Mouse (Mus musculus) layer of hippocampus, adult 9-10 months (tissue): Measurements from ENCODE around the gene Shkbp1.

ENCODE experiments used
- DNase-seq: peaks from one replicate; pipeline ENCODE4 v3.0.0; 2022; ENCODE audit warnings: low spot score

Shkbp1 gene

DNA sequence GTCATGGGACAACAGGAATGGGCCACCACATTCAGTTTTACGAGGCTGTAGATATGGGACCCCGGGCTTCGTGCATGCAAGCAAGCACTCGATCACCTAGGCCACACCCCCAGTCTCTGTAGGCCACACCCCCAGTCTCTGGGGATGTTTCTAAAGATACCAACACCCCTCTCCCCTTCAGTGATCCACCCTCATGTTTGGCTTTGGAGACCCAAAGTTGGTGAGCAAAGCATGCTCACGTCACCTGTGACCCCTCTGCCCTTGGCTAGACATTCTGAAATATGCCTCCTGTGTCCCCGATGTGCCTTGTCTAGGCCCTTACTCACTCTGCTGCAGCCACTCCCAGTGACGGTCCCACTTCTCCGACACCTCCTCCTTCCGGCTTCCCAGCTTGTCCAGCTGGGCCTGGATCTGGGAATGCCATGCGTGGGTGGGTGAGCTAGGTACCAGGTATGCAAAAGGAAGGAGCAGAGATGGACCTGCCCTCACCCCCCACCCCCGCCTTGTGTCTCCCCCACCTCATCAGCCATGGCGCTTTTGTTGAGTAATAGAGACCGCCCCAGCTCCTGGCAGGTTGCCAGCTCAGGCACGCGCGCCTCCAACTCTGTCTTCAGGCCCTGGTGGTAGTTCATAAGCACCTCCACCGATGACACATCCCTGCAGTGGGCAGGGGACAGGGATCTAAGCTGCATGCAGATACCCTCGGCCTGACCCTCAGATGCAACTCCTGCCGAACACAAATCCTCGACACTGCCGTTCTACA, 10.4 kb upstream of the Shkbp1 start:
- DNase-seq = no peak

DNA sequence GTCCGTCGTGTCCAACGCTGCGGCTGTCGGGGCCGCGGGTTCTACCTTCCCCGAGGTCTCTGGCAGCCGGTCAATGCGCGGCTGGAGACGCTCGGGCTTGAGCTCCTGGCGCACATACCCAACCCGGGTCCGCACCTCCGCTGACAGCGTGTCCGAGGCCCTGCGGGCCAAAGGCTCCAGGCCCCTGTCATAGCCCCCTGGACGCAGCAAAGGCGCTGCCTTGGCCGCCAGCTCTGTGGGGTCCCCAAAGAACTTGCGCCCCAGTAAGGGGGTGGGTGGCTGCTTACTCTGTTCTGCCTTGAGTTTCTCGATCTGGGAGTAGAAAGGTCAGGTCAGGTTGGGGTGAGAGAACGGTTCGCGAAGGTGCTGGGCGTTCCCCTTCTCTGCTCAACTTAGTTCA, 8.6 kb upstream of the Shkbp1 start:
- DNase-seq = no peak

DNA sequence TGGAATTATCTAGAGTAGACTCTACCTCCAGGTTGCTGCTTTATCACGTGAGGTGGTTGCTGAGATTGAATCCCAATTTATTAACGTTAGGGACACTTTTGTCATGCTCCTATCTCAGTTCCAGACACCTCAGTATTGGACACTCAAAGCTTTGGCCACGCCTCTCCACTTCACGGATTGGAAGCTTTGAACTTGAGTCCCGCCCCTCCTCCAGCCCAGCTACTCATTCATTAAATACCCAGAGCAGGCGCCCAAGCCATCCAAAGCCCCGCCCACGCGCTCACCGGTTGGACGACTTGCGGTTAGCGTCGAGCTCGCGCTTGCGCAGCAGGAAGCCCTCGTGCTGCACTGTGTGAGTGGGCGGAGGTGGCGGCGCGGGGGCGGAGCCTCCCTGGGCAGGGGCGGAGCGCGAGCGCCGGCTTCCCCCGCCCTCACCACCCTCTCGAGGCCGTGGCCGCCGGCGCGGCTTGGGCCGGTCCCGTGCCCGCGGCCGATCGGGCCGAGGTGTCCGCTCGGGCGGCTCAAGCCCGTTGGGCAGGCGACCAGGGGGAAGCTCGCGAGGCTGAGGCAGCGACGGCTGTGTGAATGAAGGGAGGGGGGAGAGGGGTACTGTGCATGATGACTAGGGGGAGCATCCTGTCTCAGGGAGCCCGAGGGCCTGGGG, 5.6 kb upstream of the Shkbp1 start:
- peak; percentile 98 for DNase-seq

DNA sequence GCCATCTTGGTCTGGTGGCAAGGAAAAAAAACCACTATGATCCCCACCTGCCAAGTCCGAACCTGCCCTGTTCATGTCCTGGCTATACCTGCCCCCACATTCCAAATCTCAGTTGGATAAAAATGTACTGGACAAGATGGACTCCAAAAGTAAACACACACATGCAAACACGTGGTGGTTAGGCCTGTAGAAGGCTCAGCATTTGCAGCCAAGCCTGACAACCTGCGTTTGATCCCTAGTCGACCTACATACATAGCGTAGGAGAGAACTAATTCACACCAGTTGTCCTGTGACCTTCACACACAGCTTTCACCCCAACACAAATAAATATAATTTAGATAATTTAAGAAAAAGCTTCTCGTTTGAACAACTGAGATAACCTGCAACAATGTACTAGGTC, 4.9 kb upstream of the Shkbp1 start:
- DNase-seq = no peak

DNA sequence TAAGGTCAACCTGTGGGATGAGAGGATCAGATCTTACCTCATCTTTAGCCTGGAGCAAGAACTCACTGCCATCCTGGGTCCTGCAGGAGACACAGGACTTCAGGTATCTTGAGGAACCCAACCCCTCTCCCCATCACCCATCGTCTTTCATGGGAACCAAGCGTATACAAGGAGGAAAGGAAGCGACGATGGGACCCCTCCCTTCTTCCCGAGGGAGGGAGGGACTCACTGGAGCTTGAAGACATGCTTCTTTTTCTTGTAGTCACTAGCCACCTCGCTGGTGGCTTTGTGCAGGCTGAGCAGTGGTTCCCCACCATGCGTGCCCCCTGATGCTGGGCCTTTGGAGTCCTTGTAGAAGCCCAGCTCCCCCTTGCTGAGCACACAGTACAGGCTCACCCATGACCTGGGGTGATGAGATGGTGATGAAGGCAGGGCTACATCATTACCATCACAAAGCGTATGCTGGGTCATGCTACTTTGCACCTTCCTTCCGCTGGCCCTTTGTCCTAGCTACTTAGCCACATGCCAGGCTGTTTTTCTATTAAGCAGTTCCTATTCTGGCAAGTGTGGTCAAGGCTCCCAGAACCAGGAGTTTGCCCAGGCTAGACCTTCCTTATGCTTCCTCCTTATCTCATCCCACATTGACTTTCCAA, 4.0 kb upstream of the Shkbp1 start:
- DNase-seq = no peak

DNA sequence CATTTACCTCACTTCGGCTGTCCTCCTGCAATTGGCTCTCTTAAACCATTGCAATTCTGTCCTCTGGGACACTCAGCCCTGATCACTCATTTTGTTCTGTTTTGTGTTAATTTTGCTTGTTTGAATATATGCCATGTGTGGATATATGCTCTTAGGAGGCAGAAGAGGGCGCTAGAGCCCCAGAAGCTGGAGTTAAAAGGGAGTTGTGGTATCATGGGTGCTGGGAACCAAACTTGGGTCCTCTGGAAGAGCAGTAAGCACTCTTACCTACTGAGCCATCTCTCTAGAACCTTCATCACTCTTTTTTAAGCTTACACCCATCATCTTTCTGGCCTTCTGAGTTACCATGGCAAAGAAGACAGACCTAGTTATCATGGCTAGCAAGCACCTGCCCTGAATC, 3.3 kb upstream of the Shkbp1 start:
- DNase-seq = no peak

DNA sequence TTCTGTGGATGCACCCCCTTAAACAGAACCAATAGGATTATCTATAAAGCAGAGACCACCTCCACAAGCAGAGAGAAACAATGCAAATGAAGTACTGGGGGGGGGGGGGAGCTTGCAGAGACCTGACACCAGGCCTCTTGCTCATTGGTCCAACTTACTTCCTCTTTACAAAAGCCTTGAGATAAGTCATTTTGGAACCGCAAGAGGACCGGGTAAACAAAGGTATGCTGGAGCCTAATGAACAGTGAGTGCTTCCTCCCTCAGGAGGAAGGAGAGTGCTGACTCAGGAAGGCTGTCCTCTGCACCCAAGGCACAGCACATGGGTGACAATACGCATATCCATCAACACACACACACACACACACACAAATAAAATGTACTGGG, 1.8 kb upstream of the Shkbp1 start:
- DNase-seq = no peak

DNA sequence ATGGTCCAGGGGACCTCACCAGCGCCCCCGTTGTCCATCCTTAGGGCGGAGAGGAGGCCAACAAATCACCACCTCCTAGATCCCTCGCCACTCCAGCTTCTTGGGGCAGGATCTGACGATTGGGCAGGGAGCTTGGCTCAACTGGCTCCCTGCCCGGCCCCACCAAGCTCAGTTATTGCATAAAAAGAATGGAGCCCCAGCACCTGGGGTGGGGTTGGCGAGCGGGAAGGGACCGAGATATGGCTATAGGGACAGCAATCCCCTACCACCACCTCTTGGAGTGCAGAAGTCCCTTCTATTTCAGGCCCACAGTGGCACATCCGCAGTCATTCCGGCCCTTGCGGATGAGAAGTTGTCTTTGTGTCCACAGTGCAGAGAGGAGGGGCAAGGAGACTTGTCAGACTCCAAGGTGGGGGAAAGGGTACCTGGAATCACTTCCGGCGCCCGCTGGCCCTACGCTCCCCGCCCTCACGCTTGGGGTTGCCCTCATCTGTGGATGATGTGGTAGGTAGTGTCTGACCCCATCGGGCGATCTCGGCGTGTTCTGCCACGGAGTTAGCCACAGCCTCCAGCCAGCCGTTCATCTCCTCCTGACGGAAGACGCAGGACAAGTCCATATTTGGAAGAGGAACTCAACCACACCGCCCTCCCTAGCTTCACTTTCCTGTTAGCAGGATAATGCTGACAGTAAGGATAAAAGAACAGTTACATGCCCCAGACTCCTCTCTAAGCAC, 1.2 kb upstream of the Shkbp1 start, which contains the start of gene Gm20479:
Gene Gm20479, minus strand, starts transcription at position 559 of the 734 bp plus-strand sequence.
- DNase-seq = no peak

DNA sequence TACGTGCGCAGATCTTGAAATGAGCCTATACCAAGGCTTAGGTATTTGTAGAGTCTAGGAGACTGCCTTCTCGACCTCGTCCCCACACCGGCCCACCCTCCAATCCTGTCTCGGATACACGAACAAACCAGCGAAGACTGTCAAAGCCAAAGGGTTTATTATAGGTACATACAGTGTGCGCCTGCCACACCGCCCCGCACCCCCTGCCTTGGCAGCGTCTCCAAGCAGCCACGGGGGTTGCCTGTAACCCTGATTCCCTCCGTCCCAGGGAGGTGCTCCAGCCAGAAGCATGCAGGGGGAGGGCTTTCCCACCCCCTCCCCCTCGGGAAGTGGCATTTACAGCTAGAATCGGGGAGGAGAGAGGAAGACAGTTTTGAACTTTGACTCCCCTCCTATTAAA, 429 bp upstream of the Shkbp1 start:
- DNase-seq = no peak

DNA sequence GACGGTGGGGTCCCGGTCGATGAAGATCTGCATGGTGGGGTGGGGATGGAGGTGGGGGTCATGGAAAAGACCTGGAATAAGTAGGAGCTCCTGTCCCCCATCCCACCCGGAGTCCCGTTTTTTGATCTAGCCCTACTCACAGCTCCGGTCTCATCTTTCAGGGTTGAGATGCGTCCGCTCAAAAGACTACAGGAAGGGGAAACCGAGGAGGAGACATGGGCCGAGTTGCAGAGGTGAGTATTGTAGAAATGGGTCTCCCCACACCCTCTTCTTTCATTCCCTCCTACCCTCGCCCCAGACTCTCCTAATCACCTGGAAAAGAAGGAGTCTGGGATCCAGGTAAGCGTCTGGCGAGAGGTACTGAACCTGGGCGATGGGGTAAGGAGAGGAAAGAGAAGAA, 558 bp downstream of the Shkbp1 start:
- no peak for DNase-seq

DNA sequence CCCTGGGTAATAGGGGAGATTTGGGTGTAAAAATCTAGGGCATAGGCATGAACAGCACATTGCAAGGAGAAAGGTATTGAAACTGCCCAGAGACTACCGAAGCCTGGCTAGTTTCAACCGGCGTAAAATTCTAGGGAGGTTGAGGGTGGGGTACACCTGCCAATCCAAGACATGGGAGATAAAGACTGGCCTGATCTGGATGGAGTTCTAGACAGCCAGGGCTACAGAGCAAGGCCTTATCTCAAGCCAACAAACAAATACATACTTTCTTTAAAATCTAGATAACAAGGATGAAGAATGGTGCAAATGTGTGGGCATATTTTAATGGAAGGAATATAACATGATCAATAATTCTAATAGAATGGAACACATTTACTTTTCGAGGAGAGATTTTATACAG, 1.0 kb downstream of the Shkbp1 start:
- no peak for DNase-seq

DNA sequence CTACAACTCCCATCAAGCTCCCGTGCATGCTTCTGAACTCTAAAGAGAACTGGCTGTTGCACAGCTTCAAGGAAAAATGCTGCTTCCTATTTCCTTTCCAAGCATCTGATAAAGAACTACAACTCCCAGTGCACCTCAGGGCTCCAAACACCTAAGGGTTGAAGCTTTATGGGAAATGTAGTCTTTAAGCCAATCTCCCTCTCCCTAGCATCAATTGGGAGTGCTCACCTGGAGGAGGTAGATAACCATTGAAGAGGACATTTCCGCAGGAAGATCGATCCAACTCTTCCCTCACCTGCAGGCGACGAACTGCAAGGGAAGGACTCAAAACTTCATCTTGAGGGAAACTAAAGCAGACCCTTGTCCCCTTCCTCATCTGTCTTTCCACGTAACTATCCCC, 1.7 kb downstream of the Shkbp1 start:
- no peak for DNase-seq

DNA sequence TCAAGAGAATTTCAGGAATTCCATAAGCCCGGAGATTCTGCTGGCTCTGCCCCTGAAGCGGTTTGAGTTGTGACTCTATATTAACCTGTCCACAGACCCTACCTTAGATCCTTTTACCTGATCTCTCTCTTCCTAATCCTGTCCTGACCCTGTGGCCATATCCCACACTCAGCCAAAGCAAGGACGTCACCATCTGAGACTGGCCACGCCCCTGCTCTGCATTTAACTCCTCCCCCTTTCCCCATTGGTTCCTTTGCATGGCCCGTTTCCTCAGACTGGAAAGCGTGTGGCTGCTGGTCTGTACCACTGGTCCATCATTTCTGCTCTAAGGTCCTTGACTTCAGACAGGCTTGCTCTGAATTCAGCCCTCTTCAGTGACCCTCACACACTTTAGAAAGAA, 10.4 kb downstream of the Shkbp1 start:
- DNase-seq = no peak

DNA sequence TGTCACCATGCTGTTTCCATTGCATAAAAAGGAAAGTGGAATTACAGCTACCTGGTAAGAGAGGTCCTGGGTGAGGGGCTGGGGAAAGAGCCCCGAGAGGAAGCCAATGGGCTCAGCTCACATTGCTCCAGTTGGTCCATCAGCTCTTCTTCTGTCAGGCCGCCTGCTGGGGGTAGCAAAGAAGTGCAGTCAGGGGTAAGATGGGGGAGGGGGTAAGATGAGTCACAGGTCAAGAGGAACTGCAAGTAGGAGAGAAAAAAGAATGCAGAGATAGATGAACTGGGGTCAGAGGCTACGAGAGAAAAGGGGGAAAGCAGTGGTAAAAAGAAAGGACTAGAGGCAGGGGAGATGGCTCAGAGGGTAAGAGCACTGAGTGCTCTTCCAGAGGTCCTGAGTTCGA, 13.2 kb downstream of the Shkbp1 start:
- no peak for DNase-seq

DNA sequence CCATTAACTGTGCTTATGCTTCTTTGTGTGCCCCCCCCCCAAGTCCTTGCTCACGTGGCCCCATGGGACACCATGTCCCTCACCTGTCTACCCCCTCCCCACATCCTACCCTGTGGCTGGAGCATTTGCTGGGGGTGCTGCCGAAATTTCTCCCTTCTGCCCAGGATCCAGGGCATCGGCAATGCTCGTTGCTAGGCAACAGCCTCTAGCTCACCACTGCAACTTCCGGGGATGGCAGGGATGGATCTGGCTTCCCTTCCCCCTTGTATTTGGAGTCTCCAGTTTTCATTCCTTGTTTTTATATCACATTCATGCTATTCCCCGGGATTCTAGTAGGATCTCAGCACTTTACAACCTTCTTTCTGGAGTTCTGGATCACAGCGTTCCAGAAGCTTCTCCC, 16.3 kb downstream of the Shkbp1 start:
- DNase-seq = no peak

DNA sequence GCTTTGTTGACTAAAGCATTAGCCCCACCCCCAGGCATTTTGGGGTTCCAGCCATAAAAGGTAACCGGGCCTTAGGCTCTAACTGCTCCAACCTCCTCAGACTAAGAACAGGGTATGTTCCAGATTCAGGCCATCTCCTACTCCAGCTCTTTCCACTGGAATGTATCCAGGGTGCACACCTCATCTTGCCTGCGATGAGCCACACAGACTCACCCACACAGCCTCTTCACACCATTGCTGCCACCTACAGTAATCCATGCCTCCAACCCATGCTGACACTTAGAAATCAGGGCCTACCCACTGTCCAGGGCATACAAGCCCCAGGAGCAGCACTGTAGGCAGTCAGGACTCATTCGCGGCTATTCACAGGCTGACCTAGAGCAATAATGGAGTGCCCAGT, 16.7 kb downstream of the Shkbp1 start:
- no peak for DNase-seq

DNA sequence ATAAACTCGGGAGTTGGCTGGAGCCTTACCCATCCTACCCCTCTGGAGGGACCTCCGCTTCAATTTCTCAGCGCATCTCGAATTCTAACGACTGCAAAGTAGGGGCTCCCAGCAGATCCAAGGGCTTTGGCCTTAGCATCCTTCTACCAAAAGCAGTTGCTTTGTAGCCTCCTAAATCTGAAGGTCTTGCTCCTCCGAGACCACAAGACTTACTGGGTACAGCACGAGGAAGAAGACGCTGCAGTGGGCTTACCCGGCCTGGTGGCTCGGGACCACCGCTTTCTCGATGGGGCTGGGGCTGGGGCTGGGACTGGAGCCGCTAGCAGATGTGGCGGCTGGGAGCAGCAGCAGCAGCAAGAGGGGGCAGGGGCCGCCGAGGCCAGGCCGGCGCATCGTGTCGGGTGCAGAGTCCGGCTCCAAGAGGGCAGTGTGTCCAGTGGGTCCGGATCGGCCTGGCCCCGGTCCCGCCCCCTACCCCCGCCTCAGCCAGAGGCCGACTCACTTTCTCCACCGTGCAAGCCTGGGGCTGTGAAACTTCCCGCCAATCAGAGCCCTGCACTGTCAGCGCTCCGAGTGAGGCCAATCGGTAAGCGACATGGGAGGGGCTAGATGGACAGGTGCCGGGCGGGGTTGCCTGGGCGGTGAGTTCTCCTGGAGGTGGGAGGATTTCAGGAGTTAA, 18.5 kb downstream of the Shkbp1 start, which contains the start of gene Ltbp4:
Gene Ltbp4, minus strand, starts transcription at position 518 of the 679 bp plus-strand sequence.
- DNase-seq = no peak

DNA sequence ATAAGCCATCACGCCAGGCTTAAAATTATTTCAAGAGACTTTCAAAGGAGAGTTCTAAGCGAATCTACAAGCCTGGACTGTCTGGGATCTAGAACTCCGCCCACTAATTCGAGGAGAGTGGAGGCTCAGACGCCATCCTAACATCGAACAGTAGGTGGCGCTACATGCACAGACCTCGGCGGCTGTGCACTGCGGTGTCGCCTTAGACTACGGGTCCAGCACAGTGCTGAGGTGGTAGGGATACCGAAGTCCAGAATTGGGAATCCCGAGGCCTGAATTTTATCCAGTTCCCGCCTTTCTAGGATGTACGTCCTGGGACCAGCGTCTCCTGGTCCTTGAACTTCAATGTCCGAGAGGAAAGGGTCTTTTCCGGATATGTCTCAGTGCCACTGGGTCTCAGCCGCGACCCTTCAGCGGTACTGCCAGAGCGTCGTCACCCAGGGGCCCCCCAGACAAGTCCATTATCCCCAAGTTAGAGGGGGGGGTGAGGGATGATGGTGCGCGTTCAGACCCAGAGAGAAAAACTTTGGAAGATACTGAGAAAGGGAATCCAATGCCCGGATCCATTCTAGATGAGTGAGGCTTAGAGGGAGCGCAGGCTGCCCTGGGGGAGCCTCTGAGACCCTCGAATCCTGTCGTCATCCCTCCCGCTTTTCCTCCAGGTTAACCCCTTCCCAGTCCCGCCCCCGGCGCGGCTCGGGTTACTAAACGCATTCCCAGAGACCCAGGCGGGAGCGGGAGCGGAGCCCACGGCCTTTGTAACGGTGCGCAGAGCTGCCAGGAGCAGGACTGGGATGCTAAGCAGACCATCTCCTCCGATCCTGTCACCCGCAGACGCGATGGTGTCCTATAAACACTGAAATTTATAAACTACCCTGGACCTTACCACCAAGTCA, 19.6 kb downstream of the Shkbp1 start:
- peak; percentile 88 for DNase-seq

DNA sequence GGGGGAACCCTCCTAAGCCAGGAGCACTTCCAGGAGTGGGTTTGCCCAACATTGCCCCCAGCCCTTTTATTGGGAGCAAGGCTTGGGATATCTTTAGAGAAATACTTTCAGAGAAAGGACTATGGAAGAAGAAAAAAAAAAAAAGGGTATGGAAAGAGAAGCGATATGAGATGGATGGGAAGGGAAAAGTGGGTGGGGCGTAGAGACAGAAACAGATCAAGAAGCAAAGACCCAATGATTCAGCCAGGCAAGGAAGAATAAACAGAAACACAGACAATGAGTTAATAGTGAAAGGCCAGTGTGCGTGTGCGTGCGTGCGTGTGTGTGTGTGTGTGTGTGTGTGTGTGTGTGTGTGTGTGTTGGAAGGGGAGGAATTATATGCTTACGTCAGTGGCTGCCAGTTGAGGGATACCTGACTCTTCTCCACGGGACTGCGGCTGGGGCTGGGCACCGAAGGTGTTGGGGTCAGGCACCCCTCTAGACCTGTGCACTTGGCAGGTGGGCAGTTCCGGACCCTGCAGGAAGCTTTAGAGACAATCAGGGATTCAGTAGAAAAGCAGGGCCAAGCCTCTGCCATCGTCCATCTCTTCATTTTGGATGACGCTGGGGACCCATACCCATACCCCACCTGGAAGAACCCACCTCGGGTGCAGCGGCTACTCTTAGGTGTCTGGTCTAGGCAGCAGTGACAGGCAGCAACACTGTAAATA, 20.7 kb downstream of the Shkbp1 start:
- no peak for DNase-seq

DNA sequence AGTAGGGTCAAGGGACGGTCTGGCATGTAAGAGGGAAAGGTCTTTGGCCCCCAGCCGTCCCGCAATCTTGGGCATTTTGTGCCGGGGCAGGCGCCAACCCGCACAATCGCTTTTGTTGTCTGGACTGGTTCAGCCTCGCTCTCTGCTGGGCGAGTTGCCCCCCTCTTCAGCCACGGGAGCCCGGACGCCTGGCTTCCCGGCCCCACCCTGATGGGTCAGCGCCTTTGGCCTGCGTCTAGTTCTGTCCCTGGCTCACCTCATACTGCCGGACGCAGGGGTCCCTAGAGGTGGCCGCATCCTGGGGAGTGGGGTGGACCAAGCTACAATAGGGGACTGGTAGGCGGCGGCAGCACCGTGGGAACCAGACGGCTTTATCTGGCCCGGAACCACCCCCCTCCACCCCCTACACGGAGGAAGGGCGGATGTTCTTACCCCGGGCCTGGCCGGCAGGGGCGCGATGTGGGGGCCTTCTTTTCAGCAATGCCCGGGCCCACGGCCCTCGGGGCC, 21.4 kb downstream of the Shkbp1 start:
- no peak for DNase-seq
